Mouse (Mus musculus) limb, embryonic 10.5 days (tissue): ENCODE measurements around the gene Vps33a. TPM values are rescaled to one million over a fixed set of nuclear protein-coding genes. Genes with fewer than 3 reads are reported as not detected.

Experiments used
- DNase-seq: peaks from one replicate; pipeline ENCODE4 v3.0.0-alpha.2; 2017; ENCODE audit warnings: low spot score
- H3K27ac ChIP-seq: fragments of 300-500 bp; sonication (generic); 2 replicates; pipeline ENCODE4 v1.5.1; 2016; ENCODE audit warnings: mild to moderate bottlenecking
- H3K27me3 ChIP-seq: fragments of 300-500 bp; sonication (generic); 2 replicates; pipeline ENCODE4 v1.6.1; 2016; ENCODE audit warnings: low read depth, mild to moderate bottlenecking; ENCODE audit not compliant: poor library complexity, severe bottlenecking
- H3K36me3 ChIP-seq: fragments of 300-500 bp; sonication (generic); 2 replicates; pipeline ENCODE4 v1.6.1; 2016; ENCODE audit warnings: mild to moderate bottlenecking, moderate library complexity
- H3K4me1 ChIP-seq: fragments of 300-500 bp; sonication (generic); 2 replicates; pipeline ENCODE4 v1.6.1; 2016
- H3K4me3 ChIP-seq: fragments of 300-500 bp; sonication (generic); 2 replicates; pipeline ENCODE4 v1.5.1; 2016; ENCODE audit warnings: mild to moderate bottlenecking, moderate library complexity
- H3K9me3 ChIP-seq: fragments of 300-500 bp; sonication (generic); replicated peaks from 2 replicates; pipeline ENCODE4 v1.6.1; 2016; ENCODE audit warnings: mild to moderate bottlenecking
- WGBS: fragments of 180-500 bp; shearing (Covaris S2); methylation state at CpG from one replicate; pipeline ENCODE4 v1.1.7; 2016; 5-methylcytosine and 5-hydroxymethylcytosine counted together
- polyA plus RNA-seq: library from polyadenylated mRNA; unstranded; fragments of >200 nt; fragmentation: Nextera tagmentation; extraction: Ambion mirVana; gene quantifications from 2 replicates; pipeline ENCODE4 v1.2.1, GENCODE M21; 2016

Vps33a gene
- polyA plus RNA-seq = 33.0 and 37.3 TPM in 2 replicates

DNA sequence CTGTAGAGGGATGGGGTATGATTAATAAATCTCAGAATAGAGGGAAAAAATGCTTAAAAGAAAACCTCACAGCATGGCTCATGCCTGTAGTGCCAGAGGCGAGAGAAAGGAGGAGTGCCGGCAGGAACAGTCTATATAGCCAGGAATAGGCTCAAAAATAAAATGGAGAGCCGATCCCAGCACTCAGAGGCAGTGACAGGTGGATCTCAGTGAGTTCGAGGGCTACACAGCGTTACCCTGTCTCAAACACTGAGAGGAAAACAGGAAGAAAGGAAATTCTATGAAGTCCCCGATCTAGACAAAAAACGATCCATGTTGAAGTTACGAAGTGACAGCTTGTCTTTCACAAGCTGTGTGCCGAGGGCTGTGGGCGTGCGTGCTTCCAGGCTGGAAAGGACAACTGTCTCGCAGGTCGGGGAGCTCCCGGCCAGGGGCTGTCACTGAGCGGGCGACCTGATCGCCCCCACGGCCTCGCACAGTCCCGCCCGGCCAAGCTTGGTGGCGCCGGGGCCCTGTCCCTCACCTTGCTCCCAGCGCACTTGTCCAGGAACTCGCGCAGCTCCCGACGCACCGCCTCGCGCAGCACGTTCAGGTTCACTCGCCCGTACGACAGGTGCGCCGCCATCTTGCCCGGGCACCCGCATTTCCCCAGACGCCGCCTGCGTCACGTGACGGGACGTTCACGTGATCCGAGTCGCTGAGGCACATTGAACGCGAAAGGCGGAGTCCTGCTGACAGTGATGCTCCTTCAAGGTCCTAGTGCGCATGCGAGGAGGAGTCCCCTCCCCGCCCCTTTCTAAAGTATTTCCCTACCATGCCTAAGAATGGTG, at the start of gene Vps33a:
Gene Vps33a, minus strand, starts transcription at position 682 of the 830 bp plus-strand sequence.
- Histone ChIP-seq H3K27ac (peak within 1 kb of the TSS; percentile 87), H3K36me3 (peaks cover 33% of the 10 kb centered on the region), H3K9me3 (no peaks in the 10 kb centered on the region), H3K4me1 (peaks cover 10% of the 10 kb centered on the region), H3K27me3 (no peaks in the 10 kb centered on the region), H3K4me3 (peak within 1 kb of the TSS; percentile 98)
- whole genome bisulfite sequencing = under 1% methylated on average over 54 of the region's 54 CpGs
- peak; percentile 100 for DNase-seq

GRCm38 (mm10) chr5:123622421-123622820, 49.6 kb upstream of the Vps33a start:
- WGBS = 84% methylated on average over 13 of the region's 13 CpGs
- Histone ChIP-seq H3K4me1 (no peaks in the 10 kb centered on the region), H3K4me3 (no peak overlapping the region), H3K27me3 (no peaks in the 10 kb centered on the region), H3K9me3 (no peaks in the 10 kb centered on the region), H3K36me3 (peaks cover 52% of the 10 kb centered on the region), H3K27ac (no peak overlapping the region)
- DNase-seq = no peak

DNA sequence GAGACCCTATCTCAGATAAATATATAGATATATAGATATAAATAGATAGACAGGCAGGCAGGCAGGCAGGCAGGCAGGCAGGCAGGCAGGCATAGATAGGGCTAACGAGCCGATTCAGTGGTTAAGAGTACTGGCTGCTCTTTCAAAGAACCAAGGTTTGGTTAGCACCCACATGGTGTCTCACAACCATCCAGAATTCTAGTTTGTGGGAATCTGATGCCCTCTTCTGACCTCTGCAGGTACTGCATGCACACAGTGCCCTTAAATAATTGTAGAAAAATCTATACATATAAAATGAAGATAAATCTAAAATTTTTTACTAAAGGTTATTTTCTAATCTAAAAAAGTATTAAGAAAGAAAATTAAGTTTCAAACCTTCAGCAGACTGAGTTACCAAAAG, 45.7 kb upstream of the Vps33a start:
- no peak overlapping the region for H3K27ac ChIP-seq
- DNase-seq = no peak
- no peaks in the 10 kb centered on the region for H3K27me3 ChIP-seq
- peaks cover 77% of the 10 kb centered on the region for H3K36me3 ChIP-seq
- H3K4me1 ChIP-seq = no peaks in the 10 kb centered on the region
- H3K9me3 ChIP-seq = no peaks in the 10 kb centered on the region
- no peak overlapping the region for H3K4me3 ChIP-seq
- WGBS = 75% methylated on average over 2 of the region's 2 CpGs

GRCm38 (mm10) chr5:123614246-123614645, 41.4 kb upstream of the Vps33a start:
- Histone ChIP-seq H3K27ac (no peak overlapping the region), H3K4me3 (no peak overlapping the region), H3K27me3 (no peaks in the 10 kb centered on the region), H3K36me3 (peaks cover 90% of the 10 kb centered on the region), H3K4me1 (no peaks in the 10 kb centered on the region), H3K9me3 (no peaks in the 10 kb centered on the region)
- no peak for DNase-seq
- WGBS = 95% methylated on average over 24 of the region's 24 CpGs

- Histone ChIP-seq H3K4me3 (no peak overlapping the region), H3K36me3 (peaks cover 97% of the 10 kb centered on the region), H3K27ac (no peak overlapping the region), H3K9me3 (no peaks in the 10 kb centered on the region), H3K4me1 (no peaks in the 10 kb centered on the region), H3K27me3 (no peaks in the 10 kb centered on the region)
- 34% methylated on average over 4 of the region's 4 CpGs for WGBS
- DNase-seq = peak; percentile 71
Measured at GRCm38 (mm10) chr5:123609843-123610242, 37.0 kb upstream of the Vps33a start.

DNA sequence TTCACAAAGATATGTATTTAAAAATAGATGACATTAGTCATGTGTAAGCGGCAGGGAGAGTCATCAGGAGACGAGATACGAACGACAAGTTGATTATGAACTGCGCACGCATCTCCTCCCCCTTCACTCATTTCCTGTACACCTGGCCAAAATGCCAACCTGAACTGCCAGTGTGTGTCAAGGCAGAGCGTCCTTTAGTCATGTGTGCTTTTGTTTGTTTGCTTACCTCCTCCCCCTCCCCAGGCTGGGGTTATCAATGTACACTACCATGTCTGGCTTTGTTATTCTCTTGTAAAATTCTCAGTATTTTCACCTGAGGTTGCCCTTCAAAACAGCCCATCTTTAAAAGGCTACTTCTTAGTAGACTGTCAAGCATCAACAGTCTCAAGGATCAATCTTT, 36.6 kb upstream of the Vps33a start:
- H3K4me1 ChIP-seq = no peaks in the 10 kb centered on the region
- H3K9me3 ChIP-seq = no peaks in the 10 kb centered on the region
- H3K27ac ChIP-seq = no peak overlapping the region
- no peaks in the 10 kb centered on the region for H3K27me3 ChIP-seq
- no peak overlapping the region for H3K4me3 ChIP-seq
- 95% methylated on average over 7 of the region's 7 CpGs for WGBS
- DNase-seq = no peak
- H3K36me3 ChIP-seq = peaks cover 95% of the 10 kb centered on the region

DNA sequence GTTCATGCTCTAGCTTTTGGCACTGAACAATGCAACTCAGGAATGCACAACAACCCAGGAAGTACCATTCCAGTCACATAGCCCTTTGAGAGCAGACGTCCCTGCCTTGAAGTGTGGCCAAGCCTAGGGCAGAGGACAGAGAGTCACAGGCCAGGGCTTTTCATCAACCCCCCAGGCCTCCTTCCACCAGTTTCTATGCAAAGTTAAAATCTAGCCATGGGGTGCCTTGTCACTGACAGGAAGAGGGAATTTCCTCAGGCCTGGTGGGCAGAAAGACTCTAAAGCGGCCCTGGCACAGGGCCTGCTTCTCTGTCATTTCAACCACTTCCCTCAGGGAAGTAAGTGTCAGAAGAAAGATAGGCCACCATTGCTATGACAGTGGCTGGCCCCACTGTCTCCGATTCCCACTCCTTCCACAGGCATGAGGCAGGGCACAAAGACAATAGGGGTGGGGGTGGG, 34.4 kb upstream of the Vps33a start:
- H3K27me3 ChIP-seq = no peaks in the 10 kb centered on the region
- H3K36me3 ChIP-seq = peaks cover 89% of the 10 kb centered on the region
- H3K9me3 ChIP-seq = no peaks in the 10 kb centered on the region
- DNase-seq = no peak
- H3K27ac ChIP-seq = no peak overlapping the region
- no peak overlapping the region for H3K4me3 ChIP-seq
- H3K4me1 ChIP-seq = no peaks in the 10 kb centered on the region
- WGBS = 88% methylated on average over 3 of the region's 3 CpGs

DNA sequence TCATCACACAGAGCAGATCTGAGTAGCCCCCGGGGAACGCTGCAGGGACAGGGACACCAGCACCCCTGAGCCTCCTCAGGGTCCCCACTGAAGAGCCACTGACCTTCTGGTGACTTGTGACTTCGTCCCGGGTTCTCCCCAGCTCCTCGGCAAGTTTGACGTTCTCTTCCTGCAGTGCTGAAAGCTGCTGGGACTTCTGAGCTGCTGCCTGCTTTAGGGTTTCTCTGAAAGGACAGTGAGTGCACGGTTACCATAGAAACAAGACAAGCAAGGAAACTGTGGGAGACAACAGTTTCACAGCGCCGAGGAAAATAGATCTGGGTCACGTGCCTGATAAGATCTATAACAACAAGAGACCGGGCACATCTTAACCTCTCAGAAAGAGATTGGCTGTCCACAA, 30.7 kb upstream of the Vps33a start:
- no peaks in the 10 kb centered on the region for H3K27me3 ChIP-seq
- no peak overlapping the region for H3K27ac ChIP-seq
- H3K9me3 ChIP-seq = no peaks in the 10 kb centered on the region
- H3K4me3 ChIP-seq = no peak overlapping the region
- peaks cover 86% of the 10 kb centered on the region for H3K36me3 ChIP-seq
- H3K4me1 ChIP-seq = no peaks in the 10 kb centered on the region
- 80% methylated on average over 11 of the region's 11 CpGs for WGBS
- DNase-seq = no peak

GRCm38 (mm10) chr5:123602174-123602573, 29.3 kb upstream of the Vps33a start:
- Histone ChIP-seq H3K27ac (no peak overlapping the region), H3K4me1 (no peaks in the 10 kb centered on the region), H3K36me3 (peaks cover 83% of the 10 kb centered on the region), H3K27me3 (no peaks in the 10 kb centered on the region), H3K9me3 (no peaks in the 10 kb centered on the region), H3K4me3 (no peak overlapping the region)
- DNase-seq = no peak
- 83% methylated on average over 6 of the region's 6 CpGs for WGBS

DNA sequence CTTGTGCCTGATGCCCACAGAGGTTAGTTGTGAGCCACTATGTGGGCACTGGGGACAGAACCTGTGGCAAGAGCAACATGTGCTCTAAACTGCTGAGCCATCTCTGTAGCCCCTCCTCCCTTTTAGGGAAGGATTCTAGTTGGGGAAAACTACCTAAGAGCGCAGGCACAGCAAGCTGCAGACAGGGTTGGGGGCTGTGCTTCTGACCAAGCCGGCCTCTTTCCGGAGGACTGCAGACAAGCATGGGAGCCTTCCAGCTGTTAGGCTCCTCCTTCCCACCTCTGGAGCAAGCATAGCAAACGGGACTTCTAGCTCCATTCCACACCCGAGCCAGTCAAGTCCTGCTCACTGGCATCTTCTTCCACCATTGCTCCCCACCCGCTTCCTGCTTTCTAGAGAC, 26.5 kb upstream of the Vps33a start:
- DNase-seq = no peak
- WGBS = 48% methylated on average over 6 of the region's 6 CpGs
- peaks cover 62% of the 10 kb centered on the region for H3K36me3 ChIP-seq
- no peaks in the 10 kb centered on the region for H3K27me3 ChIP-seq
- H3K27ac ChIP-seq = no peak overlapping the region
- H3K4me1 ChIP-seq = no peaks in the 10 kb centered on the region
- H3K4me3 ChIP-seq = no peak overlapping the region
- no peaks in the 10 kb centered on the region for H3K9me3 ChIP-seq

DNA sequence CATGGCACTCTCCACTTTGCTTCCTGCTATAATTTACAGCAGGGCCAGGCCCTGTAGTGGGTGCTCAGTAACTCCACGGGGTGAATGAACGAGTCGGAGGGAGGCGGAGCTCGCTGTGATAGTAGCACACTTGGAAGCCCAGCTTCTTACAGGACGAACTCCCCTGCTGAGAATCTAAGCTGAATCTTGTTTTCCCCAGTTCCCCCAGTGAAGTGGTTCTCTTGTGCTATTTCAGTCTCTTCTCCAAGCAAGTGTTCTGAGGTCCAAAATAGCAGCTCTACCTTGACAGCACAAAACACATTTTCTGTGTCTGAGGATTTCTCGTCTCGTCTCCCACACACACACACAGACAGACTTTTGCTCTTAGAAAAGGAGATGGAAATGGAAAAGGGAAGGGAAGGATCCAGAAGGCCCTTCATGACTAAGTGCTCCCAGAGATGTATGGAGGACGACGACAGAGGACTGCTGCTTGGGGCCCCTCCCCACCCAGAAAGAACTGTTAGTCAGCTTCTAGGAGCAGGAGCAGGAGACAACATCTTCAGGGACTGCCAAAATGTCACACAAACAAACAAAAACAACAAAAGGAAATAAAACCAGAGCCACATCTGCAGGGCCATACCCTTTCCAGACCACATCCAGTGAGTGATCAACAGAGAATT, 20.9 kb upstream of the Vps33a start:
- WGBS = 81% methylated on average over 10 of the region's 10 CpGs
- H3K27me3 ChIP-seq = no peaks in the 10 kb centered on the region

DNA sequence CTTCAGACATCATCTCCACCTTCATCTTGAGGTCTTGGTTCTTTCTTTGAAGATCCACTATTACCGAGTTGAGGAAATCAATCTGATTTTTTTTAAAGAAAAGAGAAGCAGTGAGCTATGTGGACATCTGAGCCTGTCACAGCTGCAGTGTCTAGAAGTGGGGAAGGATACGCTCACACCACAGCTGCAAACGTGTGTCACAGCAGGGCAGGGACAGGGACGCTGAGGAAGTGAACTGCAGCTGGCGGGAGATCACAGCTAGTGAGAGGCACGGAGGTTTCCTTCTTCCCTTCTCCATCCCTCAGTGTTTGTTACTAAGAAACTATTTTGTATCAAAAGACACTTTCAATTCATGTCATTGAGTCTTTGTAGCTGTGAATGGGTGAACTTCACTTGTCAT, 7.2 kb upstream of the Vps33a start:
- H3K36me3 ChIP-seq = peaks cover 60% of the 10 kb centered on the region

More for the DNA sequence above, 20.9 kb upstream of the Vps33a start:
- H3K9me3 ChIP-seq = no peaks in the 10 kb centered on the region
- no peaks in the 10 kb centered on the region for H3K4me1 ChIP-seq
- H3K4me3 ChIP-seq = no peak overlapping the region
- no peak overlapping the region for H3K27ac ChIP-seq
- H3K36me3 ChIP-seq = peaks cover 63% of the 10 kb centered on the region
- no peak for DNase-seq

GRCm38 (mm10) chr5:123576696-123577095, 3.9 kb upstream of the Vps33a start:
- Histone ChIP-seq H3K36me3 (peaks cover 38% of the 10 kb centered on the region), H3K4me3 (no peak overlapping the region), H3K27ac (no peak overlapping the region), H3K4me1 (peaks cover 7% of the 10 kb centered on the region), H3K27me3 (no peaks in the 10 kb centered on the region), H3K9me3 (no peaks in the 10 kb centered on the region)
- DNase-seq = no peak
- 88% methylated on average over 3 of the region's 3 CpGs for WGBS

More for the DNA sequence above, 7.2 kb upstream of the Vps33a start:
- Histone ChIP-seq H3K27ac (no peak overlapping the region), H3K9me3 (no peaks in the 10 kb centered on the region), H3K4me3 (no peak overlapping the region), H3K4me1 (no peaks in the 10 kb centered on the region), H3K27me3 (no peaks in the 10 kb centered on the region)
- no peak for DNase-seq
- 92% methylated on average over 6 of the region's 6 CpGs for WGBS
